Mouse (Mus musculus) left cerebral cortex, postnatal 10 days (tissue): ENCODE data around the gene Gm29423. TPM values are rescaled to one million over a fixed set of nuclear protein-coding genes. Genes with fewer than 3 reads are reported as not detected.
"Not testable (repeated sequence)": the region's sequence is repeated elsewhere in the genome, so short reads cannot be mapped to it uniquely, and the experiment has no call there.

Source experiments
- DNase-seq, 2 experiments: peaks; one replicate each; pipeline ENCODE4 v3.0.0; 2021 to 2022; ENCODE audit warnings: low spot score in 2 of 2, mixed read lengths in 1 of 2; ENCODE audit errors: extremely low spot score in 1 of 2
- intact Hi-C: fragments of 180-260 bp; cut with DNase I; formaldehyde crosslinking; loops from one replicate; pipeline ENCODE4 v1.15.1; 2025
- total RNA-seq, 2 experiments: library from RNA; stranded (reverse); gene quantifications; 2 replicates each; pipeline ENCODE4 v1.2.3; 2021

Gm29423 gene
- total RNA-seq, result not detected

DNA sequence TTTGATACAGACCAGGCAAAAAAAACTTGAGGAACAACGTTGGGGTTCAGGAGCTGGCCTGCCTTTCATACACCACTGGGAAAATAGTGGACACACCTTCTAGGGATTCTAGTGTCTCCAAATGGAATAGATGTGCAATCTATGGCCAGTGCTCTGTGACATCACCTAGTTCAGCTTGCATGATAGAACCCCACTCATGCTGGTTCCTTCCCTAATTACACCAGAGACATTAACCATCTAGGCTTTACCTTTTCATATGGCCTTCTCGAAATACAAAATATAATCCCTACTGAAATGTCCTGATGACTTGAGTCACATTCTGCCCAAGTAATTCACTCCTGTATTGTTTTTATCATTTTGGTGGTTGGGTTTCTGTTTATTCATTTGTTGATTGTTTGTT lies at the start of gene Gm29423, which contains the start of gene Gm29644:
Gene Gm29423 (minus strand): TSS at position 101 of the 400 bp plus-strand sequence.
Gene Gm29644 (minus strand): TSS at position 157 of the 400 bp plus-strand sequence.
- intact Hi-C loops, DNase-seq: not testable (repeated sequence)

DNA sequence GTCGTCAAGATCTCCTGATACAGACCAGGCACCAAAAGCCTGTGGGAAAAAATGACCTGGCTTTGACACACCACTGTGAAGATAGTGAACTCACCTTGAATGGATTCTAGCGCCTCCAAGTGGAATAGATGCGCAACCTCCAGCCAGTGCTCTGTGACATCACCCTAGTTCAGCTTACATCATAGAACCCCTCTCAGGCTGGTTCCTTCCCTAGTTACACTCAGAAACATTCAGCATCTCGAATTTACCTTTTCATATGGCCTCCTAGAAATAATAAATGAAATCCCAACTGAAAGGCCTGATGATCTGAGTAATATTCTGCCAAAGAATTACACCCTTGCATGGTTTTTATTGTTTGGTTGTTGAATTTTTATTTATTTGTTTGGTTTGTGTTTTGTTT lies 29.5 kb downstream of the Gm29423 start, which contains the start of gene Gm21118:
Gene Gm21118 (minus strand): TSS at position 101 of the 400 bp plus-strand sequence.
- DNase-seq, result not testable (repeated sequence)

More for the DNA sequence above, 29.5 kb downstream of the Gm29423 start, which contains the start of gene Gm21118:
- intact Hi-C loops, result not testable (repeated sequence)

Other genes with a start within 250 kb of the Gm29423 start
- gene Gm21118, start 29.6 kb downstream of the Gm29423 start, total RNA-seq, result not detected
- gene Gm29644, start 56 bp upstream of the Gm29423 start, total RNA-seq, result not detected
- not detected for gene Gm20888, start 138.6 kb upstream of the Gm29423 start, total RNA-seq